Mouse (Mus musculus) lung, adult 2 months (tissue): ENCODE results near the gene Phlda2. TPM values are rescaled to one million over a fixed set of nuclear protein-coding genes. Genes with fewer than 3 reads are reported as not detected.

Experiments used
- DNase-seq: peaks from one replicate; pipeline ENCODE4 v3.0.0; 2022
- H3K4me1 ChIP-seq: fragments of 200-500 bp; 2 replicates; pipeline ENCODE4 v1.6.1; 2011; ENCODE audit warnings: low read length; ENCODE audit not compliant: control insufficient read depth, insufficient read depth
- H3K4me3 ChIP-seq: fragments of 200-500 bp; replicated peaks from 2 replicates; pipeline ENCODE3; 2011; ENCODE audit warnings: low read depth, mild to moderate bottlenecking, control low read depth, low read length; ENCODE audit errors: extremely low read depth
- CTCF ChIP-seq: fragments of 200-500 bp; IDR thresholded peaks from 2 replicates; pipeline ENCODE4 v1.5.1; 2011; ENCODE audit warnings: mild to moderate bottlenecking, low read length, control low read depth; ENCODE audit not compliant: insufficient read depth
- POLR2A ChIP-seq: fragments of 200-500 bp; IDR thresholded peaks from 2 replicates; pipeline ENCODE4 v1.6.1; 2011; ENCODE audit warnings: low read depth, mild to moderate bottlenecking, control low read depth, low read length, borderline replicate concordance; ENCODE audit errors: extremely low read depth
- whole genome bisulfite sequencing: fragments of 180-500 bp; shearing (Covaris S2); methylation state at CpG from one replicate; pipeline ENCODE4 v1.1.7; 2018; 5-methylcytosine and 5-hydroxymethylcytosine counted together
- polyA plus RNA-seq: library from polyadenylated mRNA; depleted of rRNA; stranded (reverse); fragments of >200 nt; gene quantifications from 2 replicates; pipeline ENCODE4 v1.2.3, GENCODE M21; 2012

Phlda2 gene
- polyA plus RNA-seq, 1 experiment: 6.1 TPM

DNA sequence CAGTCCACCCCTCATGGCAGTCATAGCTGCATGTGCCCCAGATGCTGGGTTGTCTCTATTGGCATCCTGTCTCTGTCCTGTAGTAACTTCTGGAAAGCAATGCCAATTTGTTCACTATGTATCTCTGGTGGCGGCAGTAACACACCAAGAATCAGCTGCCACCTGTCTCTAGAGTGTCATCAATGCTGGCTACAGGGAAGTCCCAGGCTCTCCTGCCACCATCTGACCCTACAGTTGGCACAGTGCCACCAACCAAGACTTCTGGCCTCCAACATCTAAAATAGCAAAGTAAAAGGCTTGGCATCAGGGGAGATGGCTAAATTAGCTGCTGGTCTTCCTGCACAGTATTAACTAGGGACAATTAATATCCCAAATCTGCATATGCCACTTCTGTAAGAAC is 29.5 kb upstream of the Phlda2 start:
- WGBS: 86% methylated on average over 1 of the region's 1 CpGs
- no peak overlapping the region for H3K4me3 ChIP-seq
- no peaks in the 10 kb centered on the region for H3K4me1 ChIP-seq
- TF ChIP-seq CTCF: no peak
- no peak for DNase-seq

DNA sequence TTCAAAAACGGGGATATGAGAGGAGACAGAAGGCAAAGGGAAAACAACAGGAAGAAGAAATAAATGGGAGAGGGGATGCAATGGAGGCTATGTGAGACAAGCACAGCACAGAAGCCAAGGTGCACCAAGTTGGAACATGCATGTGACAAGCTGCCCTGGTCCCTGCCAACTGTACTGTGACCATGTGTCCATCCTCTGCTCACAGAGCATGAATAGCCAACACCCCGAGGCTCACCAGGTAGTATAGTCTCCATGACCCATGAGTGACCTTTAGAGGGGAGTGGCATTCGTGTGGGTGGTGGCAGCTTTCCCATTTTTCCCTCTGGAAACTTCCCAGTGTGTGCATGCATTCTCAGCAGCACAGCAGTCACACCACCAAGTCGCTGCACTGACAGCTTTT is 16.4 kb upstream of the Phlda2 start:
- Histone ChIP-seq H3K4me3 (no peak overlapping the region), H3K4me1 (no peaks in the 10 kb centered on the region)
- TF ChIP-seq CTCF: no peak
- TF ChIP-seq POLR2A: no peak
- DNase-seq: no peak
- WGBS: 57% methylated on average over 4 of the region's 4 CpGs

DNA sequence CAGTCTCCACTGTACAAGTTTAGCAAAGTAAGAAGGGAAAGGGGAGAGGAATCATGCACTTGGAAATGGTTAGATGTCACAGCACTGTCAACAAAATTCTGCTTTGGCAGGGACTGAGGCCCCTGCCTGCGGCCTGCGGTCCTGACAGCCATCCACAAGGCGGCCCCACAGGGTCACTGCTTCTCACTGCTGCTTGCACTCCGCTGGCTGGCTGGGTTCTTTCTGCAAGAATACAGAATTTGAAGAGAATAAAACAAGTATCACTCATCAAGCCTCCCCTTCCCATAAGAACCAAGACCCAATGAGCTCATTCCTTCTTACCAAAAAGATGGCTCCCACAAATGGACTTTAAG is 11.4 kb upstream of the Phlda2 start:
- DNase-seq: no peak
- Histone ChIP-seq H3K4me3 (no peak overlapping the region), H3K4me1 (no peaks in the 10 kb centered on the region)
- TF ChIP-seq POLR2A (no peak), CTCF (no peak)
- WGBS: 86% methylated on average over 4 of the region's 4 CpGs

DNA sequence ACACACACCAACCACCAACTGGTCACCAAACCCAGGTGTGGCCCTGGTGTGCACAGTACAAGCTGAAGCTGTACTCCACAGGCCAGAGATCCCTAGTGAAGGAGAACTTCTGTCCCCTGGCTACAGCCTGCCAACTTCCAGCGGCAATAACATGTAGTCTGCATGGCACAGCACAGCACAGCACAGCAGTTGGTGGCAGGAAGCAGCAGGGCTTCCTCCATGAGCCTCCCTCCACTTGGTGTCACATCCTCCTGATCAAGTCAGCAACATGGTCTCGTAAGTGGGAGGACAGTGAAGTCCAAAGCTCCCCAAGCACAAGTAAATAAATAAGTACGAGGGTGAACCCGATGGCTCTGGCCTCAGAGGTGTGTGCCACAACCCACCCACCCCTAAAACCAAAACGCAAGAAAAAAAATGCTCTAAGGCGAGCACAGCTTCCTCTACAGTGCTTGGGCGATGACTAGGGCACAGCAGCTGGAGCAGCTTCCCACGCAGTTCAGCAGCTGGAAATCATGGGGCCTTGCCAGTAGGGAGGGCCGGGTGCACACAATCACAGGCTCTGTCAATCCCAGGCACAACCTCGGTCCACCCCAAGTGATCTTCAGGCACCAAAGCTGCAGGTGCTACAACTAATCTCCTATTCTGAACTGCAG is 10.9 kb upstream of the Phlda2 start:
- no peak for DNase-seq
- no peaks in the 10 kb centered on the region for H3K4me1 ChIP-seq
- no peak overlapping the region for H3K4me3 ChIP-seq
- WGBS: 63% methylated on average over 10 of the region's 10 CpGs
- TF ChIP-seq CTCF: no peak
- TF ChIP-seq POLR2A: no peak

DNA sequence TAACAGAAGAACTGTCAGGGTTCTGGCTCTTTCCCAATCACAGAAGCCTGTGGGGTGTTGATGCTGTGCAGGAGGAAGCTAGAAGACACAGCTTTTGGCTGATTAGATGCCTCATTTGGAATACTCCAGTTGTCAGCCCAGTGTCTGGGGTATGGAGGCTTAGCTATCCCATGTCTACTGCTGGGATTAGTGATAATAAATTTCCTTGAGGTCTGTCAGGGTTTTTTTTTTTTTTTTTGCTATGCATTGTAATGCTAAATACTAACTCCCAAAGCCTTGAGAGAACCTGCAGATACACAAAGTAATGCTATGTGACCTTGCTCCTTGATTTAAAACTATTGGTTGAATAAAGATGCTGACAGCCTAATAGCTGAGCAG is 8.4 kb upstream of the Phlda2 start:
- Histone ChIP-seq H3K4me3 (no peak overlapping the region), H3K4me1 (no peaks in the 10 kb centered on the region)
- TF ChIP-seq POLR2A: no peak
- TF ChIP-seq CTCF: no peak
- DNase-seq: no peak

DNA sequence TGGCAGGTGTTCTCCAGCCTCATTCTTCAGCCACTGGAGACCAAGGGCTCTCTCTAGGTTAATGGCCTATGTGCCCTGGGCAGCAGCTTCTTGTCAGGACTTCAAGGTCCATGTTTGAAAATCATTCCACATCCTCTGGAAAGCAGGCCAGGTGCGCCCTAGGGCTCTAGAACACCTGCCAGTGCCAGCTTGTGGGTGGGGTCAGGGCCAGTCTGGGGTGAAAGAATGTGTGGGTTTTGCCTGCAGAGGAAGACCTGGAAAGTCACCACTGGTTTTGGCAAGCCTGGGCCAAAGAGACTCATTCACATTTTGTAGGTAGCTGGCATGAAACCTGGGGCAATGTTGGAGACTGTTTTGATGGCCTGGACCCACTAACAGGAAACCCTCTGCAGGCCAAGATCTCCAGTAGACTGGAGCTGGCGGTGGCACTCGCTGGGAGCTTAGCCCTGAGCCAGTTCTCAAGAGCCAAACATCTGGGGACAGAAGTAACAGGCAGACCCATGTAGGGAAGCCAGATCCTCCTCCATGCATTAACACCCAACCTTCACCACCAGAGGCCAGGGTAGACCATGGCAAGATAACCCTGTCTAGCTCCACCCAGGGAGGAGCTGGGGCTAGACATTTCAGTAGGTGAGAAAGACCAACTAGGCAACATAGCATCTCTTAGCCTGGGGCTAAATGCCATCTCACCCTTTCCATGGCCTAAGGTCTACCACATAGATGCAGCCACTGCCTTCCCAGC is 7.8 kb upstream of the Phlda2 start:
- no peaks in the 10 kb centered on the region for H3K4me1 ChIP-seq
- no peak for DNase-seq
- no peak overlapping the region for H3K4me3 ChIP-seq
- WGBS: 80% methylated on average over 3 of the region's 3 CpGs
- TF ChIP-seq POLR2A: no peak
- TF ChIP-seq CTCF: no peak

DNA sequence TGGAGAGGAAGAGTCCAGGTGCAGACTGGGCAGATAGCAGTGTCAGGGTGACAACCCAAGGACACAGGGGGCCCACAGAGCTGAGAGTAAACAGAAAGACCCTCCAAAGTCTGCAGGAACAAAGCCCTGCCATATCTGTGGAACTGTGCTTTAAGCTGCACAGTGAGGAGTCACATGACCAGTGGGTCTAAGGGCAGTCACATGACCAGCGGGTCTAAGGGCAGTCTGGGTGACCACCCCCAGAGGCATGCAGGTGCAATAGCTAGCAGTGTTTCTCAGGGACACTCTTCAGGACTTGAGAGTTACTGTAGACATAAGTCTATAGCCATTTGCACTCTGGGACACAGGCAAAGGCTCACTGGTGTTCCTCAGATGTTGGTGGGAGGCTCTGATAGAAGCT is 6.6 kb upstream of the Phlda2 start:
- Histone ChIP-seq H3K4me1 (no peaks in the 10 kb centered on the region), H3K4me3 (no peak overlapping the region)
- no peak for DNase-seq
- TF ChIP-seq POLR2A (no peak), CTCF (no peak)
- WGBS: 78% methylated on average over 1 of the region's 1 CpGs

DNA sequence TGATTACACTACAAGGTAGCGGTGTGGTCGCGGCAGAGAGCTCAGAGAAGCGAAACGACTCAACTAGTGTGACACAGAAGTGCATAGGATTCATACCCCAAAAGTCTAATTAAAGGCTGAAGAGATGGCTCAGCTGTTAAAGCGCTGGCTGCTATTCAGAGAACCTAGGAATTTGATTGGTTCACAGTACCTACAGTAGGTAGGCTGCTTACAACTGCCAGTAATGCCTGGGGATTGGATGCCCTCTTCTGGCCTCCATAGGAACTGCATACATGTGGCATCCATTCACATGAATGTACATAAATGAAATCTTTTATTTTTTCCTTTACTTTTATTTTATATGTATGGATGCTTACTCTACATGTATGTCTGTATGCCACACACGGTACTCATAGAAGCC is 3.7 kb upstream of the Phlda2 start:
- Histone ChIP-seq H3K4me1 (peaks cover 9% of the 10 kb centered on the region), H3K4me3 (no peak overlapping the region)
- no peak for TF ChIP-seq POLR2A
- peak; percentile 47; the same call in 1 of the 2 replicates for TF ChIP-seq CTCF
- DNase-seq: peak; percentile 50
- WGBS: 31% methylated on average over 7 of the region's 7 CpGs

DNA sequence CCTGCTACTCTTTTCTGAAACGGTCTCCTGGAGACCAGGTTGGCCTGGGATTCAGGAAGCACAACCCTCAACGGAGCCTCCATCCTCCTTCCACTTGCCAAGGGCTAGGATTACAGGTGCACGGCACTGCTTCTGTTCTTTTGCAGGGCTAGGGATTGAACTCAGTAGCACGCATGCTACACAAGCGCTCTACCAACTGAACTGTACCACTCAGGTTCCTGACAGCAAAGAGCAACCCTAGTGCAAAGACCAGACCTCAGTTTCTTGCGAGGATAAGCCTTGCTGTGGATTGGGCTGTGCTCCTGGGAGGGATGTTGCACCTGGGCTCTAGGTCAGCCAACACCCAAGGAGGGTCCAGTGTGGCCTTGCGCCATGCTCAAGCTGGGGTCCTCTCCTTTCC is 3.3 kb upstream of the Phlda2 start:
- 62% methylated on average over 7 of the region's 7 CpGs for WGBS
- Histone ChIP-seq H3K4me3 (no peak overlapping the region), H3K4me1 (peaks cover 9% of the 10 kb centered on the region)
- no peak for TF ChIP-seq POLR2A
- TF ChIP-seq CTCF: no peak
- DNase-seq: no peak

DNA sequence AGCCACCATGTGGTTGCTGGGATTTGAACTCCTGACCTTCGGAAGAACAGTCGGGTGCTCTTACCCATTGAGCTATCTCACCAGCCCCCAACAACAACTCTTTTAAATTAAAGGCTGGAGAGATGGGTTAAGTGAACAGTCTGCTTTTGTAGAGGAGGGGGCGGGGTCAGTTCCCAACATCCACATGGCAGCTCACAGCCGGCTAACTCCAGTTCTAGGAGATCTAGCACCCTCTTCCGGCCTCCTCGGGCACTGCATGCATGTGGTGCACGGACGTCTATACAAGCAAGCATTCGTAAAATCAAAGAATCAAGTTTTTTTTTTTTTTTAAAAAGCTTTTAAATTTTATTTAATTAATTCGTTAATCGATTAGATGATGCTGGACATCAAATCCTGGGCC is 2.9 kb upstream of the Phlda2 start:
- DNase-seq: peak; percentile 79
- WGBS: 23% methylated on average over 11 of the region's 11 CpGs
- TF ChIP-seq POLR2A (no peak), CTCF (peak; percentile 68)
- H3K4me3 ChIP-seq: no peak overlapping the region
- peaks cover 9% of the 10 kb centered on the region for H3K4me1 ChIP-seq
